Mouse (Mus musculus) frontal cortex, postnatal 10 days (tissue): ENCODE data around the gene Clstn2.

Source experiments
- DNase-seq, 2 experiments: peaks; one replicate each; pipeline ENCODE4 v3.0.0; 2022; ENCODE audit warnings: low spot score in 2 of 2, mixed read lengths in 1 of 2

Clstn2 gene

DNA sequence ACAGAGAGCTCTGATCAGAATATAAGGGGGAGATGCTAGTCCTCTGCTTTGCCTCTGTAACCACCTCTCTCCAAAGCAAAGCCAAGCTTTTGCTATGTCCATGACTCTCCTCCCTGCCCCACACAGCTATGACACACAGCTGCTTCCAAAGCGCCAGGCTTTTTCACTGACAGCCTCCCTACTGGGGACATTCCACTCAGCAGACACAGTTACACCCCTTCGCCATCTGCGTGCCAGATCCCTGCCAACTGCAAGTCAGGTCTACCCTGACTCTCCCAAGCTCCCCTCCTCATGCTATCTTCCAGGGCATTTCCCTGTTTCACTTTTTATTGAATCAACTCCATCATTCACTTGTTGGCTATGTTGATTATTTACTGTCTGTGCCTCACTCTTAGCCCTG, 259.1 kb downstream of the Clstn2 start:
- DNase-seq, result no peak

DNA sequence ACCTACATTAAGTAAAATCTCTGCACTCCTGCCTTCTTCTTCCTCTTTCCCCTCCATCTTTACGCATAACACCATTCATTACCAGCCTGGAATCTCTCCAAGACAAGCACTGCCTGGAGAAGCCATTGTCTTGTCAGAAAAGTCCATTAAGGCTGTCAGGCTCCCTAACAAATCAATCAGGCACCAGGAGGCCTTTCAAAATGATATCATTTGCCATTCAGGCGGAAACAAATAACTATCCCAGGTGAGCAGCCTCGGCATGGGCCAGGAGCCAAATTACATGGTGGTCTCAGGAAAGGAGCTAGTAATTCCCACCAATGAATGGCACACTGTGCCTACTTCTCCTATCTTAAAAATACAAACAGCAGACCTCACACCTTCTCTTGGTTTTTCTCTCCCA, 260.6 kb downstream of the Clstn2 start:
- no peak for DNase-seq

DNA sequence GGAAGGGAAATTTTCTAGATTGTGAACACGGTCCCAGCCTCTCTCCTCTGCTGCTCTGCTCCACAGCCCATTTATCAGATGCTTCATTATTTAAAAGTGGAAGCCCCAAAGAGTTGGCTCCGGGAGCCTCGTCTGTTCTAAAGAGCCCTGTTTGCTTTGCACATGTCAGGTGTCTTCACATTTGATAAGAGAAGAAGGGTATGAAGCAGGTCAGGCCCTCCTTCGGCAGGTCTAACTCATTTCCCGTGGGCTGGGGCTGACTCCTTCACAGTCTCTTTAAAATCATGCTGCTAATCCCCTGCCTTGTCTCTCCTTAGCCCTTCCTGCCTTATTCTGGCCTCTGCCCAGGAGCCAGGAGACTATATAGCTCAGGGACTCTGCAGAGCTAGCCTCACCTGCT, 263.6 kb downstream of the Clstn2 start:
- no peak for DNase-seq

DNA sequence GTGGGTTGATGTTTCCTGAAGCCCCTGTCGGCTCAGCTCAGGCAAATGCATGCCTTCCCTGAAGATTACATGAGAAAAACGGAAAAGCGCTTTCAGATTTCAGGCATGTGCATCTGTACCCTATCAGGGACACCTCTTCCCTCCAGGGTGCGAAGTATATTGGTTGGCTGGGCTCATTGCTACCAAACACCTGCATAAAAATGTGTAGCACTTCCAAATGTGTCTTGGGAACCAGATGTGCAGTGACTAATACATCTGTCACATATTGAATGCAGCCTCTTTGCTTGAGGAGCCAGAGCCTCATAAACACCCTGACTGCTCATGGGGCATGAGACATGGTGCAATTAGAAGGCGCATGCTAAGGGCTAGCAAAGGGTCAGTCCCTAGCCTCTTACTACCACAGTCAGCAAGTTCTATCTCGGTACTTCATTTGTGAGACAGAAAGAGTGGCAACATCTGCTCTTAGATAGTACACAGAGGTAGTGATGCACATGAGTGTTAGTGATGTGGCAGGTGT, 267.7 kb downstream of the Clstn2 start:
- DNase-seq, result no peak

DNA sequence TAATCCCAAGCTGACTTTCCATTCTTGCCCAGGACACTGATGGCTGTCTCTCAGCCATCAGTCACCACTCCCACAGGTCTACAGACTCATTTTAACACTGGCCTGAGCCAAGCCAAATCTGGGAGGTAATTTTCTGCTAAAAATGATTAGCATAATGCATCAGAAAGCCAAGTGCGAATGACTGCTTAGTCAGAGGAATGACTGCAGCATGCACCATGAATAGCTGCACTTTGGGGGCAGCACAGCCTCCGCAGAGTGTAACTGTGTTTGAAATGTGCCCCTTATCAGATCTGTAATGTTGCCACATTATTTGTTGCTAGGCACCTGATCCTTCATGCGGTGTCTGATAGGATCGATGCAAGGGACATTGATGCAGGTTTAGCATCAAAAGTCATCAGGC, 269.9 kb downstream of the Clstn2 start:
- no peak for DNase-seq

DNA sequence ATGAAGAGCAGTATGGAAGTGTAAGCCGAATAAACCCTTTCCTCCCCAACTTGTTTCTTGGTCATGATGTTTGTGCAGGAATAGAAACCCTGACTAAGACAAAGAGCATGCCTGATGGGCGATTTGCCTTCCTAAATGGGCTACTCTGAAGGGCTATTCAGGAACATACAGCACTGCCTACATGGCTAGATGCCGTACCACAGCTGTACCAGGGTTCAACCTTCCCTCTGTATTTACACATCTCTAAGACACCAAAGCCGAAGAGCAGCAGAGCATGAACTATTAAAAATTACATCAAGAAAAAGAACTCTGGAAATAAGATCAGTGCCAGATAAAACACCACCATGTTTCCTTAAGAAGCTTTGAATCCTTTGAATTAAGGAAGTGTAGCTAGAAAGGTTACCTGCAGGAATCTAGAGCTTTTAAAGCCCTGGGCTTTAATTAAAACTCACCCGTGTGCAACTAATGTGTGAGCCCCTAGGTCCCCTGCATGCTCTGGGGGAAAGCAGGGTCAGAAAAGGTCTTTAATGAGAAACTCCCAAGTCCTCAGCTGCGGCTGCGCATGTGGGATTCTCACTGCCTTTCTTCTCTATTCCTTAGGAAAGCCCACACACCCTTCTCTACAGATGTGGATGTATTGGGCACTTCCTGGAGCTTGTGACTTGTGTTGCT, 277.2 kb downstream of the Clstn2 start:
- no peak for DNase-seq

DNA sequence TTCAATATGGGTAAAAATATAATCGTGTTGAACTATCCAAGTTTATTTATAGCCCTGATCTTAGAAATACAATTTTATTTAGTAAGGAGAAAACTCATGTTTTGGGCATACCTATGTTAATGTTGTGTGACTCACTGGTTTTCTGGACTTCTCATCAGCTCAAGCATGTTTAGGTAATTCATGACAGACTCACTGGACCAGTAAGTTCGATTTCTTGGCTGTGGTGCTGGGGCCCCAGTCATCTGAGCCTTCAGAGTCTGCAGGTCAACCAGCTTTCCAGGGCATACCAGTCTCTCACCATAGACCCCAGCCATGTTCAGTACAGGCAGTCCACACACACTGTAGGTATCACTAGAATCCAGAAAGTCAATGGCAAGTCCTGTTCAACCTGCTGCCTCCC, 279.3 kb downstream of the Clstn2 start:
- DNase-seq, result no peak

DNA sequence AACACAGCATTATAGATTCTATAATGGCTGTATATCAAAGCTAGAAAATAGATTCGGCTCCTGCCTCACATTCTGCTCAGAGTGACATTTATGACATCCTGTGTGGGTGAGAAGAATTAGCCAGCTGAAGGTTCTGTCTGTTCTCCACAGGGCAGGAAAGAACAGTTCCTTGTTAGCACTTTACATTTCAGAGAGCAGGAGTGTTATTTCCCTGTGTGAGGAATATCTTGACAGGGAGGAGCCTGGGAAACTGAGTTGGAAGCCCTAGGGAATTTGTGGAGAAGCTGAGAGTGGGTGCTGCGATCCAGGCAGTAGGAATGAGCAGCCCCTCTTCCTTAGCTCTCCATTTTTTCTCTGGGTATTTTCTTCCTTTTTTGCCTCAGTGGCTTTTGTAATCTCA, 286.4 kb downstream of the Clstn2 start:
- DNase-seq, result no peak

DNA sequence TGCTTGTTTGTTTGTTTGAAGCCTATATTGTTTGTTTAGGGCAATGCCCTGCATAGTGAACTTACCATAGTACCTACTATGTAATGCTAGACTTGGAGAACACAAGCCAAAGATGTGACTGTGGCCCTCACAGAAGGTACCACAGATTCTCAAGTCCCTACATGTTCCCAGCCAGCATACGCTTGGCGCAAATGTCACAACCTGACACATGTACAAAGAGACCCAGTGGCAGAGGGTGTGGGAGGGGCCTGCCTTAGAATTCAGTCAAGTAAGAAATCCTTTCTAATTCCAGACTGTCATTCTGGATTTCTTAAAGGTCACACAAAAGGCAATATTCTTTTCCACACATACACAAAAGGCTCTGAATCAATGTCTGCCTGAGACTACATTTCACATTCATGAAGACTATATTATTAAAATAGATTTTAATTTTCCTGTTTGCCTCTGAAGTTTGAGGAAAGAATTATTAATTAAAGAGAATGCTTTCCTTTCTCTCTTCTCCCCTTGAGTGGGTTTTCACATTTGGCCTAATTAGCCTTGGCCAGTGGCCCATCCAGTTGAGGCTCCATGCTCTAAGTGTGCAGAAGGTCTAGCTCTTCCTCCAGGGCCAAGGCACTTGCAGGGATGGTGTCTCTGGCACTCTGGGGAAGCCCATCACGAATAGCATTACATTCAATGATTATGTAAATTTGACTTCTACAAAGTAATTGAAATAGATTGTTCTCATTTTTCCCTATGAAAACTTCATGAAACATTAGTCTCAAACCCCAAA, 305.1 kb downstream of the Clstn2 start:
- no peak for DNase-seq

DNA sequence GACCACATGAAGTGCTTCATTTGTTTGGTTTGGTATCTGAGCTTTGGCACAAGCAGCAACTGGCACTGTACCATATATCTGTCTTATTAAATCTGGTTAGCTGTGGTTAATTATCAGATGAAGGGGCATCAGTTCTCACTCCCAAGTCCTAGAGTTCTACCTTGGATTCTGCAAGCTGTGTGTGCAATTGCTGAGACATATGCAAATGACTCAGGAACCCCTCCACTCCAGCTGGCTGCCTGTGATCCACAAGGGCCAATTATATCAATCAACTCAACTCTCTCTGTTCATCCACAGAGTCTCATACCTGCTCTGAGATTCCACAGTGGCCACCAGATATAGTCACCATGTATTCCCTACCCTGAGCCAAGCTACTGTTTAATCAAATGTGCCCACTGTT, 315.3 kb downstream of the Clstn2 start:
- DNase-seq, result no peak

DNA sequence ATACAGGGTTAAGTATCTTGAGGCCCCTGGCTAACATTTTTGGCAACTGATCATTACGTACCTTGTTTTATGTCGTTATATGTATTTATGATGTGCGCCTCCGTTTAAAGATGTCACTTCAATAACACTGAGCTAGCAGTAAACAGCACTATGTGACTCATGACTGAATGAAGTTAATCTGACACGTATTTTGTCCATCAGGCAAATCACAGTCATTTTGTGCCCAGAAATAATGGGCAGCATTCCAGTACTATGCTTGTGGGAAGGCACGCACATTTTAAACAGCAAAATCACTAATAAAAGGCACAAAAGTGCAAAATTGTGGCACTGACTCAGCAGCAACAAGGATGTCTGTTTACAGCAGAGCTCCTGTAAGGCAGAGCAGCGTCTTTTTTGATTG, 316.0 kb downstream of the Clstn2 start:
- no peak for DNase-seq

DNA sequence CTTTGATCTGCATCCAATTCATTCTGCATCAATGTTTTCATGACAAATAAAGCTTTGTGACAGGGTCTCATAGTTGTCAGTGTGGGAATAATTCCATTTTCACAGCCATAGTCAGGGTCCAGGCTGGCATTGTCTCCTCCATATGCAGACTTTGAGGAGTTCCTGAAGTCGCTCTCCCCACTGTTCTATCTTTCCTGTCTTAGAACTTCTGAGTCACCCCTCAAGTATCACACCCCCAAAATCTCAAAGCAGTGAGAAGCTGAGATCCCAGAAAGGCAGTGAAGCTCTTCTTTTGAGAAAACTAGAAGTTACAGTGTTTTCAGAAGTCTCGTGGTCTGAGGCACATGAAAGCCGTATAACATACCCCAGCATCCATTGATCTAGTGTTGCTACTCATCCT, 320.1 kb downstream of the Clstn2 start:
- no peak for DNase-seq

DNA sequence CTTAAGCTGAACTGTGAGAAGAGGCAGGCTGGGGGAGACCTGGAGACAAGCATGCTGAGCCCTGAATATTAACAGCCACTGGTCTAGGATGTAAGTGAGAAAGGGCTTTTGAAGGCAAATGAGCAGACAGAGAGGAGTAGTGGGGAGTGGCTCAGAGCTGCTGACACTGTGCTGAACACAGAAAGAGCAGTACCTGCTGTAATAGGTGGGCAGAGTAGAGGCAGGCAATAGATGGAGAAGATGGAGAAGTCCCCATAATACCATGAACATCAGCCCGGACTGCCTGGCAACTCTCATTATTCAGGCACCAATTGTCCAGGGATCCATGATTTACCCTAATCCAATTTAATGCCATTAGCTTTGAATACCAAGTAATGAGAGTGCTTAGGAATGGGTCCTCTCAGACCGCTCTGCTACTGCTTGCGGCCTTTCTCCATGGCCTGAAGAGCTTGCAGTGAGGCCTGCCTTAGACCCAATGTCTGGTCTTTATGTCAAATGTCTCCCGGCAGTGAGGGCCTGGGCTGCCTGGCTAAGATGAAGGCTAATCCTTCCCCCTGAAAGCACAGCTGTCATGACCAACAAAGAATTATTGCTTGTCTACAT, 329.0 kb downstream of the Clstn2 start:
- DNase-seq, result no peak

DNA sequence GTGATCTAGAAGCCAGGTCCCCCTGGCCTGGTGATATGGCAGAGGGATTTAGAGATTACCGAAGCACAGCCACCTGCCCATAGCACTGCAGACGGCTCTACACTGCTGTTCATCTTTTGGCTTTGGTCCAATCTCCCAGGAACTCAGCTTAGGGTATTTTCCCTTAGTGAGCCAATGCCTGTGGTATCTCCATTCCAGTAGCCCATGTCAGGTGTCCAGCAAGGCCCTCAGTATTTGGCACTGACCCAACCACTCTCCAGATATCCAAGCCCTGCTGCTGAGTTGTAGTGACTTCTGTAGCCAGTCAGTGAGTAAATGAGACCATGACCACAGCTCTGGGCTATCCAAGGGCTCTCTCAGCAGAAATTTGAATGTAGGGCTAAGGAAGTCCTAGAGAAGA, 330.0 kb downstream of the Clstn2 start:
- DNase-seq, result no peak

DNA sequence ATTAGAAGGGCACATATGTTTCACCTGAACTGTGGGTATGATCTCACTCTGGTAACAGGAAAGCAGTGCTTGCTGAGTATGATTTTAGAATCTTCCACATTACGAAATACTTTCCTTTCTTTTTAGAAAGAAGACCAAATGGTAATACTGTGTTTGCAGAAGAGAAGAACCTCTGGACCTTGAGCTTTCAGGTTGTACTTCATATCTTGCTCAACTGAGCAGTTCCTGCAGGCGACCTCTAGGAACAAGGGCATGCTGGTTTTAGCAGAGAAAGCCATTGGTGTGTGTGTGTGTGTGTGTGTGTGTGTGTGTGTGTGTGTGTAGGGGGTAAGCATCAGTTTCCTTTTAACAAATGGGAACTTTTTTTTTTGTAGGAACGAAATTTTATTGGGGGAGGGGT, 333.0 kb downstream of the Clstn2 start:
- DNase-seq, result no peak

DNA sequence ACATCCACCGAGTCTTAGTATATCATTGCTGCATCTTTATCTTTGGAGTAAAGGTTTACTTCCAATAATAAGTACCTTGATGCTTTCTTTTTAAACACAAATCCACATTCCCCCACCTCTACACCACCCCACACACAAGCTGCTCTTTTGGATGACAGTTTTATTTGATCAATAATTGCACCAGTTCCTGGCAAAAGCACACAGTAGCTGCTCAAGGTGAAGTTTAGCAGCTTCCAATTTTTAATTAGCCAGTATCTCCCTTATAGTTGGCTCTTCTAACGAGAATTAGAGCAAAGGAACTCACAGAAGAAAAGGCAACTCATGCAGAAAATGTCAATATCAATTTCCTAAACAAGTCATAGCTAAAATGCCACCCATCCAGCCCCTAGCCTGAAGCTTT, 334.0 kb downstream of the Clstn2 start:
- no peak for DNase-seq

DNA sequence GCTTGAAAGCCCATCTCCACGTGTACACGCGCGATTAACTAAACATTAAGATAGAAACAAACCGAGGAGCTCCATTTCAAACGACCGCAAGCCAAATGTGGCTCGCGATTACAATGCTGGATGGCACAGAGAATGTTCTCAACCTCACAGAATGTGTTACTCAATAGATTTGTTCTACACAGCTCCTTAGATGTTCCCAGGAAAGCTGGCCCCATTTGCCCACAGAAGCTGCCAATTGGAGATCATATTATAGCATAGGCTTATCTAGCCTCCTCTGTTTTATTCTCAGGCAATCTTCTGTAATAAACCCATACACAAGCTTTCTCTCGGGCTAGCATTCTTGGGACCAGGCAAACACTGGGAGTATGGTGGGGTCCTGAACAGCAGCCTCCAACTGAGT, 334.9 kb downstream of the Clstn2 start:
- no peak for DNase-seq

DNA sequence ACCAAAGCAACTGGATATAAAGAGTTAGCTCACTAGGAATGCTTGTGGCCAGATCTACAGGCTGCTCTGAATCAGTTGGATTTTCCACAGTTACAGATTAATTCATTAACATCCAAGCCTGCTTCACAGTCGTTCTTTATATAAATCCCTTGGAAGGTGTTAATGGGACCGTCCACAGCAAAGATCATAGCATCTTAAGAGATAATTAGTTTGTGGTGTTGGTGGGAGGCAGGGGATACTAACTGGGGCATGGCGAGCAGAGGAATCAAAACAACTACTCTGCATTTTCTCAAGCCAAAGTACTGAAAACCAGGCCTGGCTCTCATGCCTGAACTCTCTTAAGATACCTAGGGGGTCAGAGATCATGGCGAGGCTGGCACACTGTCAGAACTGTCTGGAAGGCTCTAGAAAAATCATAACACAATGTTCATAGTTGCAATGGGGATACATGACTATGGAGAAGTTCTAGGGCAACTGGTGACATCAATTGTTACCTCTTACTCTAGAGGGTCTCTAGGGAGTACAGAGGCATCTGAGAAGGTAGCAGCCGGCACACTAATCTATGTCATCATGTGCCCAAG, 336.2 kb downstream of the Clstn2 start:
- no peak for DNase-seq

DNA sequence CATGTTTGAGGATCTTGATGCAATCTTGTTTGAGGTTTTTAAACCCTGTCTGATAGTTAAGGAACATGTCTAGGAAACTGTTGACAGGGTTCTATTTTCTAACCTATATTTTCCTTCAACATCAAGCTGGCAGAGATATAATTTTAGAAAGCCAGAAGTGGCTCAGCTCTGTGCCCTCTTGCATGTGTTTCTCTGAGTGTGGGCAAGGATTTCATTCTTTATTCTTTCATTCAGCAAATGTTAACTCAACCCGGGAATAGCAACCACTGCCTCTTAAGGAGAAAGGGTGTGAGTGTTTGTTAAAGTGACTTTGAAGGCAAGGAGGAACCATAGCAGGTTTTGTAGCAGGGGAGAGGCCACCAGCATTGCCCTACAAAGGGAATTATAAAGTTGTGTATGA, 337.7 kb downstream of the Clstn2 start:
- no peak for DNase-seq

DNA sequence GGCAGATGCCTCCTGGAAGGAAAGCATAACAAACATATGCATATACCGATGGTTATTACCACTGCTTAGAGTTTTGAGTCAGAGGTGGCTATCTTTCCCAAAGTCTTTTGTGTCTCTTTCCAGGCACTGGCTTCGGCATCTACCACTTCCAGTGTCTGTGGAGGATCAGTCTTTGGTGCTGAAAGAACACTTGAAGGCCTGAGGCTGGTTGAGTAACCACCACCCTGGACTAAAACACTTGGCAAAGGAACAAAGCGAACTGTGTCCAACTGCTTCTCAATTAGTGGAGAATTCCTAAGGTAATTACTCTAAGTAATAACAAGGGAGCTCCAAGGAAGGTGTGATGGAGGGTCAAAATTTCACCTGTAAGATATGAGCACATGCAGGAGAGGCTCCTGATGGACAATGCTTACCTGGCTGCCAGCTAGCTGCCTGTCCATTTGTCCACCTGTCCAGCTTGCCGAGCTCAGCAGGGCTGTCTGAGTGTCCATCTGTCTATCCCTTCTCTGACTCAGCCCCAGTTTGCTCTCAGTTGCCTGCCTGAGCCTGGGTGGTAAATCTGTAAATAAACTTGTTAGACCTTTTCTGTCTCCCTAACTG, 346.1 kb downstream of the Clstn2 start:
- no peak for DNase-seq

DNA sequence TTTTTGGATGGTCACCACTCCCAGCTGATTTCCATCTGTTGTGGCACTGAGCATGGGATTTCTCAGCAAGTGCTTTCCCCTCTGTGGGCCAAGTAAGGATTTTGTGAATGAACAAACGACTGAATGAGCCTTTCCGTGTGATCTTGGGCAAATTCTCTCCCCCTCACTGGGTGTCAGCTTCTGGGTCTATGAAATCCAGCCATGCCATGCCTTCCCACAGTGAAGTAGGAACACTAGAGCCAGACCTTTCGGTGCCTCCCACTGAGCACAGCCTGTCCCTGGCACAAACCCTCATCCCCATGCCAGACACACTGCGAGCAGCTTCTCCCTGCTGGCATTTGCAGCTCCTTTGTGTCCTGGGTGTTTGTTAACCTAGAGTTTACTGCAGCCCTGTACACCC, 347.3 kb downstream of the Clstn2 start:
- DNase-seq, result no peak

DNA sequence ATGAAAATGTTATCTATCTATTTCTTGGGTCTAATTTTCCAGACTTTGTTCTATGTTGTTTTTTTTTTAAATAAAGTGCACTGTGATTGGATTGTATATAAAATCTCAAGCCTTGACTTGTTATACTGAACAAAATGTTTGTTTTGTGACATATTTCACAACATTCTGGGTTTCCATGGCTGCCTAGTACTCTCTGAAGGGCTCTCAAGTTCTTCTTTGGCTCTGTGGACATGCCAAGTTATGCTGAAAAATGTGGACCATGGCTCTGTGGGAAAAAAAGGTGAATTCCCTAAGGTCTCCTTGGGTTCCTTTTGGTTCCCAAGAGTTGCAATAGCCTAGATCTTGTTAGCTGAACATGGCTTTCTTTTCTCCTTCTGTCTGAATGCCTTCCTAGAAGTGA, 353.1 kb downstream of the Clstn2 start:
- DNase-seq, result no peak
